Mouse (Mus musculus) kidney, embryonic 16.5 days (tissue): Measurements from ENCODE around the gene Slc22a5. TPM values are rescaled to one million over a fixed set of nuclear protein-coding genes. Genes with fewer than 3 reads are reported as not detected.
A peak's percentile ranks its signal among the peaks of the same experiment; 100 is the strongest.
"Not testable (repeated sequence)": the region's sequence is repeated elsewhere in the genome, so short reads cannot be mapped to it uniquely, and the experiment has no call there.

Experiments used
- ATAC-seq: fragments of 200-750 bp; cut with Nextera tagmentation; 2 replicates; pipeline ENCODE4 v1.8.0; 2017; ENCODE audit warnings: moderate TSS enrichment; ENCODE audit not compliant: low FRiP score, low TSS enrichment
- H3K27ac ChIP-seq: fragments of 300-500 bp; sonication (generic); 2 replicates; pipeline ENCODE4 v1.5.1; 2014; ENCODE audit warnings: low read length
- H3K27me3 ChIP-seq: fragments of 300-500 bp; sonication (generic); 2 replicates; pipeline ENCODE4 v1.6.1; 2014; ENCODE audit warnings: low read length, control low read depth, mixed read lengths; ENCODE audit not compliant: insufficient read depth
- H3K36me3 ChIP-seq: fragments of 300-500 bp; sonication (generic); 2 replicates; pipeline ENCODE4 v1.6.1; 2014; ENCODE audit warnings: low read length, control low read depth, mixed read lengths; ENCODE audit not compliant: insufficient read depth
- H3K4me1 ChIP-seq: fragments of 300-500 bp; sonication (generic); 2 replicates; pipeline ENCODE4 v1.6.1; 2014; ENCODE audit warnings: low read length, control low read depth, mixed read lengths; ENCODE audit not compliant: insufficient read depth
- H3K4me2 ChIP-seq: fragments of 300-500 bp; sonication (generic); replicated peaks from 2 replicates; pipeline ENCODE4 v1.6.1; 2014; ENCODE audit warnings: low read depth, low read length
- H3K4me3 ChIP-seq: fragments of 300-500 bp; sonication (generic); 2 replicates; pipeline ENCODE4 v1.5.1; 2014; ENCODE audit warnings: mild to moderate bottlenecking, low read length
- H3K9ac ChIP-seq: fragments of 300-500 bp; sonication (generic); replicated peaks from 2 replicates; pipeline ENCODE4 v1.6.1; 2014; ENCODE audit warnings: low read length
- H3K9me3 ChIP-seq: fragments of 300-500 bp; sonication (generic); 2 replicates; pipeline ENCODE4 v1.6.1; 2016; ENCODE audit warnings: low read length, control low read depth
- WGBS: fragments of 180-500 bp; shearing (Covaris S2); extraction: QIAGEN DNeasy Blood & Tissue Kit; methylation state at CpG from one replicate; pipeline ENCODE4 v1.1.7; 2014; 5-methylcytosine and 5-hydroxymethylcytosine counted together
- polyA plus RNA-seq: library from polyadenylated mRNA; unstranded; fragments of >200 nt; fragmentation: Nextera tagmentation; extraction: Ambion mirVana; gene quantifications from 2 replicates; pipeline ENCODE4 v1.2.1, GENCODE M21; 2015

The Slc22a5 gene
- 17.3 and 18.4 TPM in 2 replicates for polyA plus RNA-seq

- Histone ChIP-seq H3K27ac (peak within 1 kb of the TSS; percentile 89), H3K9ac (peak within 1 kb of the TSS; percentile 71)
- WGBS: 5% methylated on average over 56 of the region's 63 CpGs
Measured at GRCm38 (mm10) chr11:53891505-53892451, at the start of gene Slc22a5. Gene Slc22a5 (minus strand): TSS chr11:53891660.

DNA sequence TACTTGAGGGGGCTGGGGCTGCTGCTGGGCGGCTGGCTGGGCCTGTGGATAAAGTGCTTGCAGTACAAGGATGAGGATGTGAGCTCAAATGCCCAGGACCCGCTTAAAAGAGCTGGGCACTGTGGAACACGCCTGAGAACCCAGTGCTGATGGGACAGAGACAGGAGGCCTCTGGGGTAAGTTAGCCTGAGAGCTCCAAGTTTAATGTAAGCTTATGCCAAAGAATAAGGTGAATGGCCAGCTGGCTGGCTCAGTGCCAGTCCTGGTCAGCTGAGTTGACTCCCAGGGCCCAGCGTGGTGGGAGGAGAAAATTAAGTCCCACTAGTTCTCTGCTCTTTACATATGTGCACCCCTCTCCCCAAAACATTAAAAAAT, 40.5 kb upstream of the Slc22a5 start:
- H3K9ac ChIP-seq, H3K36me3 ChIP-seq, H3K4me1 ChIP-seq, H3K27me3 ChIP-seq, H3K4me2 ChIP-seq, H3K4me3 ChIP-seq, H3K27ac ChIP-seq, H3K9me3 ChIP-seq: not testable (repeated sequence)
- 65% methylated on average over 4 of the region's 4 CpGs for WGBS
- ATAC-seq: peak; percentile 12; the same call in 1 of the 2 replicates

More at GRCm38 (mm10) chr11:53891505-53892451, at the start of gene Slc22a5:
- Histone ChIP-seq H3K4me1 (peaks cover 36% of the 10 kb centered on the region), H3K27me3 (no peaks in the 10 kb centered on the region), H3K9me3 (no peaks in the 10 kb centered on the region), H3K4me2 (peak within 1 kb of the TSS; percentile 89), H3K4me3 (peak within 1 kb of the TSS; percentile 55), H3K36me3 (no peaks in the 10 kb centered on the region)
- ATAC-seq: peak; percentile 98

- ATAC-seq: peak; percentile 12; the same call in 1 of the 2 replicates
- H3K4me2 ChIP-seq: no peak overlapping the region
- no peaks in the 10 kb centered on the region for H3K27me3 ChIP-seq
- H3K9me3 ChIP-seq: no peaks in the 10 kb centered on the region
- H3K36me3 ChIP-seq: no peaks in the 10 kb centered on the region
- no peak overlapping the region for H3K4me3 ChIP-seq
- 28% methylated on average over 17 of the region's 17 CpGs for WGBS
- no peak overlapping the region for H3K27ac ChIP-seq
- no peaks in the 10 kb centered on the region for H3K4me1 ChIP-seq
- no peak overlapping the region for H3K9ac ChIP-seq
Measured at GRCm38 (mm10) chr11:53931091-53931943, 39.9 kb upstream of the Slc22a5 start.

GRCm38 (mm10) chr11:53929741-53930140, 38.3 kb upstream of the Slc22a5 start:
- no peak overlapping the region for H3K9ac ChIP-seq
- H3K27ac ChIP-seq: no peak overlapping the region
- no peaks in the 10 kb centered on the region for H3K9me3 ChIP-seq
- 91% methylated on average over 3 of the region's 3 CpGs for WGBS
- H3K36me3 ChIP-seq: no peaks in the 10 kb centered on the region
- ATAC-seq: no peak
- H3K4me1 ChIP-seq: no peaks in the 10 kb centered on the region
- no peak overlapping the region for H3K4me2 ChIP-seq
- no peaks in the 10 kb centered on the region for H3K27me3 ChIP-seq
- H3K4me3 ChIP-seq: no peak overlapping the region

GRCm38 (mm10) chr11:53928585-53928984, 37.1 kb upstream of the Slc22a5 start:
- Histone ChIP-seq H3K36me3 (no peaks in the 10 kb centered on the region), H3K9ac (no peak overlapping the region), H3K4me3 (no peak overlapping the region), H3K4me2 (no peak overlapping the region), H3K27me3 (no peaks in the 10 kb centered on the region), H3K4me1 (no peaks in the 10 kb centered on the region), H3K9me3 (no peaks in the 10 kb centered on the region), H3K27ac (no peak overlapping the region)
- 79% methylated on average over 3 of the region's 3 CpGs for WGBS
- ATAC-seq: no peak

DNA sequence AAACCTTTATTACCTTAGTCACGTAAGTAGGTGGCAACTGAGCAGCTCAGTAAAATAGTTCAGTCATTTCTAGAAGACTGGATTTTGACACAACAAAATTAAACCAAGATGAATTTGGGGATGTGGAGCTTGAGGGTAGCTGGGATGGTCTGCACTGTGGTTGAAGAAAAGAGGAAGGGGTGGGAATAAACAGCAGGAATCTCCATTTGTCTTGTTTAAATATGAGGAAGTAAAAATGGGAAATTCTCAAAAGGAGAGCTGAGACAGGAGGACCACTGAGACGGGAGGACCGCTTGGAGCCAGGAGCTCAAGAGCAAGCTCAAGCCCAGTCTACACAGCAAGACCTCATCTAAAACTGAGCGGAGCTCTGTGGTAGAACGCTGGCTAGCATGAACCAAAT, 34.8 kb upstream of the Slc22a5 start:
- Histone ChIP-seq H3K9me3 (no peaks in the 10 kb centered on the region), H3K27me3 (no peaks in the 10 kb centered on the region), H3K4me1 (no peaks in the 10 kb centered on the region), H3K36me3 (no peaks in the 10 kb centered on the region), H3K4me3 (no peak overlapping the region), H3K9ac (no peak overlapping the region), H3K4me2 (no peak overlapping the region), H3K27ac (no peak overlapping the region)
- 92% methylated on average over 5 of the region's 5 CpGs for WGBS
- ATAC-seq: no peak

DNA sequence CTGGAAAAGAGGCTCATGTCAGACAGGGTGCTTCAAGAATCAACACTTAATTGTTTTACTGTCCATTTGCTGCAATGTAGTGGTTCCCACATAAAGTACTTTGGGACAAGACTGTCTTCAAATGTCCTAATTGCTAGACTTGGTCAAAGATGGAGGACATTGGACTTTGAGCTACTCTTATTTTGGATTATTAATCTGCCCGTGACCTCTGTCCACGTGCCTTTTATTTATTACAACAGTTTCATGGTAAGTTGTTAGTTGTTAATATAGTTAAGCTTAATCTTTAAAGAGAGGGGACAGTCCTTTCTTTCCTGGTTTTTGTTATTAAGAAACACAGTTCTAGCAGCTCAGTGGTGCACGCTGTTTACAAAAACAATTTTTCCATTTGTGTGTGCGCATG, 27.4 kb upstream of the Slc22a5 start:
- Histone ChIP-seq H3K4me2 (no peak overlapping the region), H3K9me3 (no peaks in the 10 kb centered on the region), H3K27me3 (no peaks in the 10 kb centered on the region), H3K36me3 (no peaks in the 10 kb centered on the region), H3K4me3 (no peak overlapping the region), H3K9ac (no peak overlapping the region), H3K4me1 (no peaks in the 10 kb centered on the region), H3K27ac (no peak overlapping the region)
- ATAC-seq: no peak
- WGBS: 86% methylated on average over 4 of the region's 4 CpGs

DNA sequence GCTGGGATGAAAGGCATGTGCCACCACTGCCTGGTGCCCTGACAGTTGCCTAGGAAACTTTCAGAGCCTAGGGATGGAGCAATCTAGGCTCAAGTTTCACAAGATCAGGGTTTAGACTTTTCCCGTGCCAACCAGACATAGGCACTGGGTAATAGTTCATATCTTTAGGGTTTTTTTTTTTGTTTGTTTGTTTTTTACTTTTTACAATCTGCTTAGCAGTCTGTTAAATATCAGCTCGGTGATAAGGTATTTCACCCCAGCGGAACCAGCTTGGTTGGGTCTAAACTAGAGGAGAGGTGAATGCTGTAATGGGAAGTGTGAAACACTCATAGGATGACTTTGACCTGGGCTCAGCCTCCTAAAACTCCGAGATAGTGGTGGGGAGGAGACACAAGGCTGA, 19.6 kb upstream of the Slc22a5 start:
- Histone ChIP-seq H3K27ac (no peak overlapping the region), H3K4me2 (no peak overlapping the region), H3K4me3 (no peak overlapping the region), H3K4me1 (no peaks in the 10 kb centered on the region), H3K9ac (no peak overlapping the region), H3K27me3 (no peaks in the 10 kb centered on the region), H3K9me3 (no peaks in the 10 kb centered on the region), H3K36me3 (no peaks in the 10 kb centered on the region)
- no peak for ATAC-seq
- 76% methylated on average over 4 of the region's 4 CpGs for WGBS

DNA sequence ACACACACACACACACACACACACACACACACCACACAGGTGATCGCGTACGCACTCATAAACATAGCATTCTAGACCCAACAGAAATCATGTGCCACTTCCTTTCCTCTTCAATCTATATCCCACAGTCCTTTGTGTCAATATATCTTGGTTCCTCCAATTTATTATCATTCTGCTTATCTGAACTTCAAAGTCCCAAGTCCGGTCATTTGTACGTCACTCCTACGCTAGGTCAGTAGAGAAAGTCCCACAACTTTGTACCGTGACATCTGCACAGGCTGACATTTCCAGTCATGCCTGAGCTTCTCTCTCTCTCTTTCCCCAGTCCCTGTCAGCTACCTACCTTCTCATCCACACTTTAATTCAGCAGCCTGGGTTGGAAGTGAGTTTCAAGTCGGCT, 17.2 kb upstream of the Slc22a5 start:
- Histone ChIP-seq H3K4me3 (no peak overlapping the region), H3K4me1 (peaks cover 14% of the 10 kb centered on the region), H3K9me3 (no peaks in the 10 kb centered on the region), H3K4me2 (no peak overlapping the region), H3K27ac (no peak overlapping the region), H3K9ac (no peak overlapping the region), H3K27me3 (no peaks in the 10 kb centered on the region), H3K36me3 (no peaks in the 10 kb centered on the region)
- WGBS: 79% methylated on average over 8 of the region's 8 CpGs
- ATAC-seq: no peak
